Mouse (Mus musculus) cortical plate, adult 2 months (tissue): ENCODE measurements at regions not wholly inside any gene's neighbourhood (a gene's known extent, or its start where the extent isn't known, plus 50 kb on each side); places are given as distances from the start of the nearest gene placed in this dataset.

ENCODE experiments used
- CTCF ChIP-seq: fragments of 200-500 bp; IDR thresholded peaks from 2 replicates; pipeline ENCODE4 v1.5.1; 2011; ENCODE audit warnings: mild to moderate bottlenecking, control low read depth, low read length; ENCODE audit not compliant: insufficient read depth; ENCODE audit errors: extremely low read depth
- POLR2A ChIP-seq: fragments of 200-500 bp; IDR thresholded peaks from 2 replicates; pipeline ENCODE4 v1.6.1; 2011; ENCODE audit warnings: mild to moderate bottlenecking, low read length, control low read depth; ENCODE audit not compliant: insufficient read depth; ENCODE audit errors: extremely low read depth

GRCm38 (mm10) chr15:63397485-63397884 is 447.5 kb downstream of the Gsdmc2 start:
- TF ChIP-seq CTCF (no peak), POLR2A (no peak)
